ENCODE assay signal across 13 mouse cellular contexts in genomic region chr14:118782241-118782640, GRCm38 (mm10). TPM values are rescaled to one million over a fixed set of nuclear protein-coding genes. Genes with fewer than 3 reads are reported as not detected.
A peak's percentile ranks its signal among the peaks of the same experiment; 100 is the strongest.
DNase-seq lines count a peak whose midpoint lies in the region; ATAC-seq and TF ChIP-seq lines count a peak whose summit lies in the region.
"Had no signal": no experiment of that assay in that cellular context is flagged by ENCODE, and none has a peak within 500 bp of the region (broad histone marks: within the 10 kb centered on the region; RNA-seq: fewer than 3 reads in every experiment).

No protein-coding gene starts in this region.

- no peak overlapping the region for H3K4me3 ChIP-seq in kidney, adult 2 months (ENCODE audit: insufficient read depth, low read depth, low read length)
- H3K4me3 ChIP-seq in ES-Bruce4 (ENCODE audit: low read depth, low read length), result no peak overlapping the region
- H3K4me3 ChIP-seq in liver, embryonic 16.5 days (ENCODE audit: low read depth, low read length), result no peak overlapping the region
- H3K4me3 ChIP-seq in midbrain, embryonic 10.5 days, result no peak overlapping the region
- H3K4me3 ChIP-seq: erythroblast, embryonic 14.5 days; left cerebral cortex, adult 2 months had no signal

- H3K9ac ChIP-seq in ES-Bruce4 (ENCODE audit: low read depth, poor library complexity, severe bottlenecking), result no peak overlapping the region
- H3K9ac ChIP-seq in liver, embryonic 16.5 days (ENCODE audit: low read depth, low read length), result no peak overlapping the region

- peak; percentile 92 for ATAC-seq in common myeloid progenitor, adult 5-6 weeks (replicated peaks; ENCODE audit: low read depth, poor library complexity, severe bottlenecking)
- peak; percentile 85 for ATAC-seq in liver, embryonic 16.5 days (ENCODE audit: low read depth)

- no peaks in the 10 kb centered on the region for H3K27me3 ChIP-seq in kidney, adult 2 months (replicated peaks; ENCODE audit: control insufficient read depth, insufficient read depth, low read length)
- no peaks in the 10 kb centered on the region for H3K27me3 ChIP-seq in ES-Bruce4 (ENCODE audit: control insufficient read depth, insufficient read depth, low read length, poor library complexity, severe bottlenecking)
- H3K27me3 ChIP-seq in liver, embryonic 16.5 days (ENCODE audit: control insufficient read depth, insufficient read depth, low read depth, low read length), result no peaks in the 10 kb centered on the region
- no peaks in the 10 kb centered on the region for H3K27me3 ChIP-seq in midbrain, embryonic 10.5 days (ENCODE audit: low read depth, poor library complexity, severe bottlenecking)

- H3K4me2 ChIP-seq in liver, embryonic 16.5 days (ENCODE audit: low read depth, low read length), result no peak overlapping the region

- peak; percentile 63 for DNase-seq in kidney, adult 2 months
- no peak for DNase-seq in kidney, postnatal 14 days
- no peak for DNase-seq in cerebellum, adult 11-12 months
- DNase-seq in cerebellum, adult 18-20 months, result no peak
- DNase-seq in midbrain, embryonic 10.5 days (ENCODE audit: low spot score), result no peak
- DNase-seq: adrenal gland, adult 8-10 months; cerebellum, adult 8-10 months; right cerebral cortex, postnatal 14 days had no signal

- 45% methylated on average over 3 of the region's 3 CpGs for WGBS in kidney, adult 2 months
- WGBS in liver, embryonic 16.5 days (ENCODE audit: insufficient replicate concordance), result 22% methylated on average over 3 of the region's 3 CpGs
- WGBS in midbrain, embryonic 10.5 days, result 64% methylated on average over 3 of the region's 3 CpGs

- peak; percentile 65 for TF ChIP-seq CTCF in kidney, adult 2 months (conservative IDR thresholded peaks at IDR 0.05; ENCODE audit: insufficient read depth, insufficient read length, low read depth, low read length)
- peak; percentile 18 for TF ChIP-seq CTCF in ES-Bruce4 (IDR thresholded peaks at IDR 0.05; ENCODE audit: low read depth, low read length)

- no peak for TF ChIP-seq POLR2A in kidney, adult 2 months (IDR thresholded peaks at IDR 0.05; ENCODE audit: low read depth, low read length)
- TF ChIP-seq POLR2A in ES-Bruce4 (IDR thresholded peaks at IDR 0.05; ENCODE audit: insufficient read depth, low read length), result no peak

- H3K4me1 ChIP-seq in kidney, adult 2 months (ENCODE audit: control insufficient read depth, insufficient read depth, low read length), result peaks cover 13% of the 10 kb centered on the region
- no peaks in the 10 kb centered on the region for H3K4me1 ChIP-seq in ES-Bruce4 (ENCODE audit: control insufficient read depth, insufficient read depth, low read length)
- H3K4me1 ChIP-seq in liver, embryonic 16.5 days (ENCODE audit: control insufficient read depth, low read depth, low read length), result peaks cover 5% of the 10 kb centered on the region
- peaks cover 10% of the 10 kb centered on the region for H3K4me1 ChIP-seq in midbrain, embryonic 10.5 days

- H3K36me3 ChIP-seq in kidney, adult 2 months (ENCODE audit: control insufficient read depth, insufficient read depth, low read length), result no peaks in the 10 kb centered on the region
- H3K36me3 ChIP-seq in ES-Bruce4 (ENCODE audit: control insufficient read depth, insufficient read depth, low read length, poor library complexity, severe bottlenecking), result no peaks in the 10 kb centered on the region
- H3K36me3 ChIP-seq in liver, embryonic 16.5 days (ENCODE audit: control insufficient read depth, insufficient read depth), result no peaks in the 10 kb centered on the region
- H3K36me3 ChIP-seq in midbrain, embryonic 10.5 days, result no peaks in the 10 kb centered on the region

- no peak overlapping the region for H3K27ac ChIP-seq in kidney, adult 2 months (ENCODE audit: insufficient read depth, low read depth, low read length)
- H3K27ac ChIP-seq in ES-Bruce4 (ENCODE audit: insufficient read depth, low read length), result no peak overlapping the region
- no peak overlapping the region for H3K27ac ChIP-seq in liver, embryonic 16.5 days (ENCODE audit: low read length)
- H3K27ac ChIP-seq in midbrain, embryonic 10.5 days (replicated peaks), result no peak overlapping the region
- H3K27ac ChIP-seq: left cerebral cortex, adult 2 months had no signal

- H3K9me3 ChIP-seq in ES-Bruce4 (replicated peaks; ENCODE audit: control insufficient read depth, insufficient read depth, low read length, poor library complexity, severe bottlenecking), result no peaks in the 10 kb centered on the region
- H3K9me3 ChIP-seq in liver, embryonic 16.5 days (replicated peaks; ENCODE audit: control insufficient read depth, low read length), result no peaks in the 10 kb centered on the region
- no peaks in the 10 kb centered on the region for H3K9me3 ChIP-seq in midbrain, embryonic 10.5 days (replicated peaks)

- no peak for TF ChIP-seq EP300 in ES-Bruce4 (IDR thresholded peaks at IDR 0.05; ENCODE audit: insufficient read depth, low read depth, low read length)

RNA-seq across cellular contexts. Expression of gene Cldn10, which starts 5.5 kb away (rescaled TPM):
- 230 and 232 TPM in 2 replicates for polyA plus RNA-seq in kidney, adult 2 months (2012; rRNA removed)
- not detected in 2 replicates for polyA plus RNA-seq in ES-Bruce4 (2011; ENCODE audit: insufficient read depth, insufficient read length, low read depth, missing spikeins)
- total RNA-seq in common myeloid progenitor, adult 5-6 weeks (2017), result 0.05 TPM in 1 of 2 replicates, not detected in the other
- polyA plus RNA-seq in liver, embryonic 16.5 days (2015; fragmentation: Nextera tagmentation; extraction: Ambion mirVana), result 0.43 and 1.3 TPM in 2 replicates
- 0.99 and 1.4 TPM in 2 replicates for polyA plus RNA-seq in midbrain, embryonic 10.5 days (2016; fragmentation: Nextera tagmentation; extraction: Ambion mirVana)
- polyA plus RNA-seq: erythroblast, embryonic 14.5 days had no signal

Comparison
In these comparisons a context has a peak if more than half of its experiments do, and no peak if none do; other contexts are left out.
1. RNA of gene Cldn10, which starts 5.5 kb away (polyA plus RNA-seq): 230 to 232 TPM in kidney, adult 2 months; 0.43 to 1.3 TPM in liver, embryonic 16.5 days, 0.99 to 1.4 TPM in midbrain, embryonic 10.5 days and not detected in ES-Bruce4; every median in the first group is over 10 times any median in the second.